Mouse (Mus musculus) heart, adult 9 months (tissue): ENCODE data around the gene Fbxl16.

ENCODE experiments used
- DNase-seq, 2 experiments: peaks; one replicate each; pipeline ENCODE4 v3.0.0; 2022; ENCODE audit warnings: low spot score in 2 of 2

Fbxl16 gene

GRCm38 (mm10) chr17:25828223-25828594 lies 19.3 kb downstream of the Fbxl16 start:
- DNase-seq: no peak

- DNase-seq: peak; percentile 79 to 80
These were observed 20.1 kb downstream of the Fbxl16 start, which contains the start of gene Jmjd8 for GRCm38 (mm10) chr17:25828712-25829557. Gene Jmjd8 (plus strand): TSS chr17:25828867.

GRCm38 (mm10) chr17:25829558-25830017 lies 20.7 kb downstream of the Fbxl16 start:
- DNase-seq: no peak

GRCm38 (mm10) chr17:25830200-25830753 lies 21.4 kb downstream of the Fbxl16 start:
- DNase-seq: no peak

GRCm38 (mm10) chr17:25830806-25831431 lies 22.0 kb downstream of the Fbxl16 start:
- DNase-seq: no peak

- DNase-seq: peak in 1 of 2 experiments; percentile 35
These were observed 22.8 kb downstream of the Fbxl16 start for GRCm38 (mm10) chr17:25831451-25832281.

- peak; percentile 99 for DNase-seq
These were observed 23.8 kb downstream of the Fbxl16 start for GRCm38 (mm10) chr17:25832436-25833290.

GRCm38 (mm10) chr17:25833291-25833663 lies 24.4 kb downstream of the Fbxl16 start, which contains the start of gene Stub1:
Gene Stub1 (minus strand): TSS chr17:25833404.
- peak; percentile 92 to 95 for DNase-seq

GRCm38 (mm10) chr17:25833961-25834594 lies 25.2 kb downstream of the Fbxl16 start:
- DNase-seq: peak in 1 of 2 experiments; percentile 35

- peak in 1 of 2 experiments; percentile 30 for DNase-seq
These were observed 25.8 kb downstream of the Fbxl16 start for GRCm38 (mm10) chr17:25834595-25835222.

GRCm38 (mm10) chr17:25835301-25835700 lies 26.4 kb downstream of the Fbxl16 start:
- DNase-seq: no peak

- DNase-seq: no peak
These were observed 26.9 kb downstream of the Fbxl16 start for GRCm38 (mm10) chr17:25835816-25836215.

GRCm38 (mm10) chr17:25836397-25837075 lies 27.7 kb downstream of the Fbxl16 start:
- no peak for DNase-seq

- peak; percentile 72 to 74 for DNase-seq
These were observed 28.2 kb downstream of the Fbxl16 start, which contains the start of gene Rhbdl1 for GRCm38 (mm10) chr17:25837076-25837410. Gene Rhbdl1 (minus strand): TSS chr17:25837295.

GRCm38 (mm10) chr17:25837533-25837932 lies 28.6 kb downstream of the Fbxl16 start:
- DNase-seq: no peak

GRCm38 (mm10) chr17:25838904-25839303 lies 30.0 kb downstream of the Fbxl16 start:
- DNase-seq: no peak

GRCm38 (mm10) chr17:25839455-25840235 lies 30.8 kb downstream of the Fbxl16 start:
- DNase-seq: no peak

GRCm38 (mm10) chr17:25840519-25840918 lies 31.6 kb downstream of the Fbxl16 start:
- DNase-seq: no peak
